ENCODE assay signal across 1 mouse cellular context in the genomic region with DNA sequence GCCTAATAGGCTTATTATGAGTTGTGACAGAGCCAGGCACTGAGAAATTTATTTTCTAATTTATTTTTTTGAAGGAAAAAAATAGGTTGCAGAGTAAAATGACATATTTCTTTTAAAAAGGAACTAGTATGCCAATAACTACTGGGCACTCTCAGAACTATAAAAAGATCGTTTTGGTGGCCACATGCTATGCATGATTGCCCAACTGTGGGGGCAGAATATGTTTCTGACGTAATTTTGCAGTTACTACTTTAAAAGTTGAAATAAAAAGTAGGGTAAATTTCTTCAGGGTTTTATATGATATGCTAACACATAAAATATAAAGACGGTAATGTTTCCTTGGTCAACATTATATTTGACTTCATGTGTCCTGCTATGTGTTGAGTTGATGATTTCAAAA.
TF ChIP-seq lines count a peak whose summit lies in the region.

No protein-coding gene starts in this region.

TF ChIP-seq in CH12.LX, 34 proteins besides CTCF, POLR2A, EP300 and RAD21 (continued from another document):
- TF ChIP-seq NRF1 (IDR thresholded peaks at IDR 0.05; ENCODE audit: low read depth, low read length), result no peak
- no peak for TF ChIP-seq ELF1 (IDR thresholded peaks at IDR 0.05; ENCODE audit: low read depth, low read length)
- no peak for TF ChIP-seq MAX (IDR thresholded peaks at IDR 0.05; ENCODE audit: low read length)
- TF ChIP-seq CHD2 (IDR thresholded peaks at IDR 0.05; ENCODE audit: low read length), result no peak
- TF ChIP-seq CHD1 (IDR thresholded peaks at IDR 0.05; ENCODE audit: low read depth, low read length), result no peak
- peak; percentile 80 for TF ChIP-seq MEF2A (IDR thresholded peaks at IDR 0.05; ENCODE audit: borderline replicate concordance, low read depth, low read length)
- TF ChIP-seq JUND (conservative IDR thresholded peaks at IDR 0.05; ENCODE audit: low read depth, low read length), result peak; percentile 37; the same call in 1 of the 2 replicates
- no peak for TF ChIP-seq UBTF (IDR thresholded peaks at IDR 0.05; ENCODE audit: low read depth, low read length)
- no peak for TF ChIP-seq MAZ (IDR thresholded peaks at IDR 0.05; ENCODE audit: low read depth, low read length)
- no peak for TF ChIP-seq ZC3H11A (IDR thresholded peaks at IDR 0.05; ENCODE audit: low read depth, low read length)
- TF ChIP-seq TBP (conservative IDR thresholded peaks at IDR 0.05; ENCODE audit: low read depth, low read length), result no peak
- peak; percentile 60 for TF ChIP-seq JUN (IDR thresholded peaks at IDR 0.05; ENCODE audit: insufficient read depth, low read depth, low read length)
- TF ChIP-seq USF1 (IDR thresholded peaks at IDR 0.05; ENCODE audit: low read depth, low read length), result no peak
- TF ChIP-seq RCOR1 (conservative IDR thresholded peaks at IDR 0.05; ENCODE audit: low read depth, low read length), result no peak
- no peak for TF ChIP-seq SMC3 (IDR thresholded peaks at IDR 0.05; ENCODE audit: low read depth, low read length)
- no peak for TF ChIP-seq POLR2AphosphoS2 (IDR thresholded peaks at IDR 0.05; ENCODE audit: low read depth, low read length)
- no peak for TF ChIP-seq USF2 (conservative IDR thresholded peaks at IDR 0.05; ENCODE audit: low read depth, low read length)
- no peak for TF ChIP-seq SIN3A (IDR thresholded peaks at IDR 0.05; ENCODE audit: low read length)
- no peak for TF ChIP-seq ZNF384 (IDR thresholded peaks at IDR 0.05; ENCODE audit: low read depth, low read length)
